Mouse (Mus musculus): ENCODE results near the gene Xab2.

- TF ChIP-seq CTCF (IDR thresholded peaks at IDR 0.05; ENCODE audit: low read depth, low read length), result no peak
- TF ChIP-seq POLR2A (IDR thresholded peaks at IDR 0.05; ENCODE audit: extremely low read depth, insufficient read depth, low read length), result no peak
Measured at GRCm38 (mm10) chr8:3594466-3594865, 26.6 kb downstream of the Xab2 start.
